Mouse (Mus musculus): ENCODE data around the gene Fam172a. TPM values are rescaled to one million over a fixed set of nuclear protein-coding genes. Genes with fewer than 3 reads are reported as not detected.

Gene Fam172a
- polyA plus RNA-seq, 1 experiment, result 5.3 TPM

DNA sequence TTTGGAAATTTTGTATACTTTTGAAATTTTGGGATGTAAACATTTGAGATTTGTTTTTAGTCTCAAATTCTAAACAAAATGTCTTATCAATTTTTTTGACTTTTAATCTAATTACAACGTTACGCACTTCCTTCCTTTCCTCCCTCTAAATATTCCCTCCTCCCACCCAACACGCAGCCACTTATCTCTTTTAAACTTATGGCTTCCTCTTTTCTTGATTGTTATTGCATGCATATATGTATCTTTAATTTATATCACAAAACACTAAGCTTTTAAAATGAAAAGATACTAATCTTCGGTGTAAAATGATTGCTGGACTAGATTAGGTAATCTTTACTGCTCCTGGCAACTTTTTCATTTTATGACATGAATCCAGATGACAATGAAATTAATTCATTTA, 124.3 kb downstream of the Fam172a start:
- DNase-seq, result no peak
- TF ChIP-seq POLR2A (IDR thresholded peaks at IDR 0.05; ENCODE audit: low read depth, low read length), result no peak
- no peak for TF ChIP-seq CTCF (conservative IDR thresholded peaks at IDR 0.05; ENCODE audit: insufficient read depth, insufficient read length, low read depth, low read length)
- Histone ChIP-seq H3K27me3 (replicated peaks; ENCODE audit: control insufficient read depth, insufficient read depth, low read length) (no peaks in the 10 kb centered on the region), H3K4me1 (ENCODE audit: control insufficient read depth, insufficient read depth, low read length) (no peaks in the 10 kb centered on the region), H3K4me3 (ENCODE audit: insufficient read depth, low read depth, low read length) (no peak overlapping the region), H3K36me3 (ENCODE audit: control insufficient read depth, insufficient read depth, low read length) (no peaks in the 10 kb centered on the region), H3K27ac (ENCODE audit: insufficient read depth, low read depth, low read length) (no peak overlapping the region)
- WGBS, result 79% methylated on average over 4 of the region's 4 CpGs

DNA sequence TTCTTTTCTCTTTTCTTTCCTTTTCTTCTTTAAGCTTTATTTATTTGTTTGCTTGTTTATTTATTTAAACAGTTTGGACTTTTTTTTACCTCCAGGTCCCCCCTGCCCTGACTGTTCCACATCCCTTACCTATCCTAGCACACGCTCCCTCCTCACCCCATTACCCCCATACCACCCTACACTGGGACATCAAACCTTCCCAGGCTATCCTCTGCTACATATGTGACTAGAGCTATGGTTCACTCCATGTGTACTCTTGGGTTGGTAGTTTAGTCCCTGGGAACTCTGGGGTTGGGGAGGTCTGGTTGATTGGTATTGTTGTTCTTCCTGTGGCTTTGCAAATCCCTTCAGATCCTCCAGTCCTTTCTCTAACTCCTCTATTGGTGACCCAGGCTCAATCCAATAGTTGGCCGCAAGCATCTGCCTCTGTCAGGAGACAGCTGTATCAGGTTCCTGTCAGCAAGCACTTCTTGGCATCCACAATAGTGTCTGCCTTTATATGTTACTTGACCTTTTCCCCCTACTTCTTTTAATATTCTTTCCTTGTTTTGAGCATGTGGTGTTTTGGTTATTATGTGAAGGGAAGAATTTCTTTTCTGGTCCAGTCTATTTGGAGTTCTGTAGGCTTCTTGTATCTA, 141.3 kb downstream of the Fam172a start:
- Histone ChIP-seq H3K27me3 (replicated peaks; ENCODE audit: control insufficient read depth, insufficient read depth, low read length) (no peaks in the 10 kb centered on the region), H3K36me3 (ENCODE audit: control insufficient read depth, insufficient read depth, low read length) (no peaks in the 10 kb centered on the region), H3K4me1 (ENCODE audit: control insufficient read depth, insufficient read depth, low read length) (no peaks in the 10 kb centered on the region), H3K27ac (ENCODE audit: insufficient read depth, low read depth, low read length) (no peak overlapping the region), H3K4me3 (ENCODE audit: insufficient read depth, low read depth, low read length) (no peak overlapping the region)
- no peak for TF ChIP-seq CTCF (conservative IDR thresholded peaks at IDR 0.05; ENCODE audit: insufficient read depth, insufficient read length, low read depth, low read length)
- no peak for TF ChIP-seq POLR2A (IDR thresholded peaks at IDR 0.05; ENCODE audit: low read depth, low read length)
- no peak for DNase-seq
- 90% methylated on average over 2 of the region's 2 CpGs for WGBS

- H3K36me3 ChIP-seq (ENCODE audit: control insufficient read depth, insufficient read depth, low read length), result no peaks in the 10 kb centered on the region
- H3K27me3 ChIP-seq (replicated peaks; ENCODE audit: control insufficient read depth, insufficient read depth, low read length), result no peaks in the 10 kb centered on the region
- H3K27ac ChIP-seq (ENCODE audit: insufficient read depth, low read depth, low read length), result no peak overlapping the region
- TF ChIP-seq POLR2A (IDR thresholded peaks at IDR 0.05; ENCODE audit: low read depth, low read length) (no peak), CTCF (conservative IDR thresholded peaks at IDR 0.05; ENCODE audit: insufficient read depth, insufficient read length, low read depth, low read length) (no peak)
- WGBS, result 87% methylated on average over 4 of the region's 4 CpGs
- H3K4me1 ChIP-seq (ENCODE audit: control insufficient read depth, insufficient read depth, low read length), result no peaks in the 10 kb centered on the region
- DNase-seq, result no peak
- no peak overlapping the region for H3K4me3 ChIP-seq (ENCODE audit: insufficient read depth, low read depth, low read length)
Measured at GRCm38 (mm10) chr13:77848868-77849267, 147.0 kb downstream of the Fam172a start.

GRCm38 (mm10) chr13:77864804-77865203, 163.0 kb downstream of the Fam172a start:
- H3K4me1 ChIP-seq (ENCODE audit: control insufficient read depth, insufficient read depth, low read length), result no peaks in the 10 kb centered on the region
- TF ChIP-seq POLR2A (IDR thresholded peaks at IDR 0.05; ENCODE audit: low read depth, low read length), result no peak
- TF ChIP-seq CTCF (conservative IDR thresholded peaks at IDR 0.05; ENCODE audit: insufficient read depth, insufficient read length, low read depth, low read length), result no peak
- no peaks in the 10 kb centered on the region for H3K36me3 ChIP-seq (ENCODE audit: control insufficient read depth, insufficient read depth, low read length)
- H3K4me3 ChIP-seq (ENCODE audit: insufficient read depth, low read depth, low read length), result no peak overlapping the region
- H3K27ac ChIP-seq (ENCODE audit: insufficient read depth, low read depth, low read length), result no peak overlapping the region
- DNase-seq, result peak; percentile 31
- no peaks in the 10 kb centered on the region for H3K27me3 ChIP-seq (replicated peaks; ENCODE audit: control insufficient read depth, insufficient read depth, low read length)
- WGBS, result 98% methylated on average over 1 of the region's 1 CpGs

GRCm38 (mm10) chr13:77868314-77868713, 166.5 kb downstream of the Fam172a start:
- H3K36me3 ChIP-seq (ENCODE audit: control insufficient read depth, insufficient read depth, low read length), result no peaks in the 10 kb centered on the region
- no peaks in the 10 kb centered on the region for H3K27me3 ChIP-seq (replicated peaks; ENCODE audit: control insufficient read depth, insufficient read depth, low read length)
- no peak overlapping the region for H3K4me3 ChIP-seq (ENCODE audit: insufficient read depth, low read depth, low read length)
- H3K27ac ChIP-seq (ENCODE audit: insufficient read depth, low read depth, low read length), result no peak overlapping the region
- WGBS, result 73% methylated on average over 2 of the region's 2 CpGs
- DNase-seq, result no peak
- TF ChIP-seq POLR2A (IDR thresholded peaks at IDR 0.05; ENCODE audit: low read depth, low read length), result no peak
- TF ChIP-seq CTCF (conservative IDR thresholded peaks at IDR 0.05; ENCODE audit: insufficient read depth, insufficient read length, low read depth, low read length), result no peak
- H3K4me1 ChIP-seq (ENCODE audit: control insufficient read depth, insufficient read depth, low read length), result no peaks in the 10 kb centered on the region

GRCm38 (mm10) chr13:77878120-77878519, 176.3 kb downstream of the Fam172a start:
- Histone ChIP-seq H3K4me3 (ENCODE audit: insufficient read depth, low read depth, low read length) (no peak overlapping the region), H3K27me3 (replicated peaks; ENCODE audit: control insufficient read depth, insufficient read depth, low read length) (no peaks in the 10 kb centered on the region), H3K27ac (ENCODE audit: insufficient read depth, low read depth, low read length) (no peak overlapping the region), H3K4me1 (ENCODE audit: control insufficient read depth, insufficient read depth, low read length) (no peaks in the 10 kb centered on the region), H3K36me3 (ENCODE audit: control insufficient read depth, insufficient read depth, low read length) (no peaks in the 10 kb centered on the region)
- DNase-seq, result no peak
- 90% methylated on average over 4 of the region's 4 CpGs for WGBS
- TF ChIP-seq POLR2A (IDR thresholded peaks at IDR 0.05; ENCODE audit: low read depth, low read length) (no peak), CTCF (conservative IDR thresholded peaks at IDR 0.05; ENCODE audit: insufficient read depth, insufficient read length, low read depth, low read length) (no peak)

DNA sequence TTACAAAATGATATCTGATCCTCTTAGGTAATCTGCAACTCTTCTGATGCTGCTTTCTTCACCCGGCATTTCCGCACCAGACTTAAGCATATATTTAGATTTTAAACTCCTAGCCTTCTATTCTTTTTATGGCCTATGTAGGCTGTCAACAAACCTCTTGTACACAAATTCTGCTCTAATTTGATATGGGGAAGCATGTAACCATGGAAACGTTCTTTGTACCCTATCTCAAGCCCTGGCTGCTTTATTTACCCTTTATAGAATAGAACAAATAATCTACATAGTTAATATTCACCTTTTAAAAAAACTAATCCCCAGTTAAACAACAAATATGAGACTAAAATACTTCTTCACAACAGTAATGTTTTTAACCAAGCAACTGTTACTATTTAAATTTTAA, 176.7 kb downstream of the Fam172a start:
- TF ChIP-seq POLR2A (IDR thresholded peaks at IDR 0.05; ENCODE audit: low read depth, low read length) (no peak), CTCF (conservative IDR thresholded peaks at IDR 0.05; ENCODE audit: insufficient read depth, insufficient read length, low read depth, low read length) (no peak)
- Histone ChIP-seq H3K36me3 (ENCODE audit: control insufficient read depth, insufficient read depth, low read length) (no peaks in the 10 kb centered on the region), H3K4me3 (ENCODE audit: insufficient read depth, low read depth, low read length) (no peak overlapping the region), H3K4me1 (ENCODE audit: control insufficient read depth, insufficient read depth, low read length) (no peaks in the 10 kb centered on the region), H3K27me3 (replicated peaks; ENCODE audit: control insufficient read depth, insufficient read depth, low read length) (no peaks in the 10 kb centered on the region), H3K27ac (ENCODE audit: insufficient read depth, low read depth, low read length) (no peak overlapping the region)
- WGBS, result 82% methylated on average over 3 of the region's 3 CpGs
- no peak for DNase-seq
